Mouse (Mus musculus) hindbrain, embryonic 16.5 days (tissue): ENCODE results near the gene Fhit. TPM values are rescaled to one million over a fixed set of nuclear protein-coding genes. Genes with fewer than 3 reads are reported as not detected.
A peak's percentile ranks its signal among the peaks of the same experiment; 100 is the strongest.

ENCODE experiments used
- ATAC-seq: fragments of 200-750 bp; cut with Nextera tagmentation; 2 replicates; pipeline ENCODE4 v1.8.0; 2017; ENCODE audit warnings: moderate TSS enrichment, moderate library complexity
- H3K27ac ChIP-seq: fragments of 300-500 bp; sonication (generic); 2 replicates; pipeline ENCODE4 v1.5.1; 2014; ENCODE audit warnings: low read depth, mild to moderate bottlenecking, control low read depth, low read length, moderate library complexity
- H3K27me3 ChIP-seq: fragments of 300-500 bp; sonication (generic); replicated peaks from 2 replicates; pipeline ENCODE4 v1.6.1; 2014; ENCODE audit warnings: low read length; ENCODE audit not compliant: control insufficient read depth, insufficient read depth
- H3K36me3 ChIP-seq: fragments of 300-500 bp; sonication (generic); 2 replicates; pipeline ENCODE4 v1.6.1; 2014; ENCODE audit warnings: mild to moderate bottlenecking, low read length, moderate library complexity, mixed read lengths; ENCODE audit not compliant: control insufficient read depth, insufficient read depth
- H3K4me1 ChIP-seq: fragments of 300-500 bp; sonication (generic); 2 replicates; pipeline ENCODE4 v1.6.1; 2014; ENCODE audit warnings: low read depth, low read length; ENCODE audit not compliant: control insufficient read depth, insufficient read depth
- H3K4me2 ChIP-seq: fragments of 300-500 bp; sonication (generic); 2 replicates; pipeline ENCODE4 v1.6.1; 2014; ENCODE audit warnings: mild to moderate bottlenecking, low read length, control low read depth, moderate library complexity
- H3K4me3 ChIP-seq: fragments of 300-500 bp; sonication (generic); 2 replicates; pipeline ENCODE4 v1.5.1; 2014; ENCODE audit warnings: mild to moderate bottlenecking, low read length, control low read depth, moderate library complexity
- H3K9ac ChIP-seq: fragments of 300-500 bp; sonication (generic); 2 replicates; pipeline ENCODE4 v1.6.1; 2014; ENCODE audit warnings: low read depth, mild to moderate bottlenecking, control low read depth, low read length, moderate library complexity
- H3K9me3 ChIP-seq: fragments of 300-500 bp; sonication (generic); 2 replicates; pipeline ENCODE4 v1.6.1; 2014; ENCODE audit warnings: mild to moderate bottlenecking, low read length, moderate library complexity; ENCODE audit not compliant: control insufficient read depth
- WGBS: fragments of 180-500 bp; shearing (Covaris S2); extraction: QIAGEN DNeasy Blood & Tissue Kit; methylation state at CpG from one replicate; pipeline ENCODE4 v1.1.7; 2014; 5-methylcytosine and 5-hydroxymethylcytosine counted together
- polyA plus RNA-seq: library from polyadenylated mRNA; unstranded; fragments of >200 nt; fragmentation: Nextera tagmentation; extraction: Ambion mirVana; gene quantifications from 2 replicates; pipeline ENCODE4 v1.2.1, GENCODE M21; 2015

The Fhit gene
- 8.4 and 8.5 TPM in 2 replicates for polyA plus RNA-seq

DNA sequence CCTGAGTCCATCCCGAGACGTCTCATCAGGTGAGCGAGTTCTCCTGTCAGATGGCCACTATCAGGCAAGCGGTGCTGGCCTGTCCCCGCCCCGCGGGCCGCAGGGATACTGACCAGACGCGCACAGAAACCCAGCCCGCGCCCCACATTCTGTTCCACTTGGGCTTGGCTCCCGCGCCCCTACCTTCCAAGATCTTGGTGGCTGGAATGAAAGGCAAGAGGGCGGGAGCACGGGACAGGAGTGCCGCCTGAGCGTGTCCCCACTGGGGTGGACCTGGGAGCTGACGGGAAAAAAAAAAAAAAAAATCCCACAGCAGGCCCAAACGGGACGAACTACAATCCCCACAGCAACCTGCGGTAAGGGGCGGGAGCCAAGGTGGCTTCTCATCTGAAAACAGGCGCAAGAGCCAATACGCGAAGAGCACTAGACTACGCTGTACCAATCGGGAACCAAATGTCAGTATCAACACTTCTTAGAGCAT lies at the start of gene Fhit:
Gene Fhit, minus strand, starts transcription at position 285 of the 481 bp plus-strand sequence.
- Histone ChIP-seq H3K9ac (peak within 1 kb of the TSS; percentile 69), H3K27ac (peak within 1 kb of the TSS; percentile 57), H3K27me3 (no peaks in the 10 kb centered on the region), H3K9me3 (no peaks in the 10 kb centered on the region), H3K4me2 (peak within 1 kb of the TSS; percentile 67), H3K4me3 (peak within 1 kb of the TSS; percentile 52), H3K36me3 (no peaks in the 10 kb centered on the region), H3K4me1 (no peaks in the 10 kb centered on the region)
- peak; percentile 98 for ATAC-seq
- 0% methylated on average over 26 of the region's 28 CpGs for WGBS

DNA sequence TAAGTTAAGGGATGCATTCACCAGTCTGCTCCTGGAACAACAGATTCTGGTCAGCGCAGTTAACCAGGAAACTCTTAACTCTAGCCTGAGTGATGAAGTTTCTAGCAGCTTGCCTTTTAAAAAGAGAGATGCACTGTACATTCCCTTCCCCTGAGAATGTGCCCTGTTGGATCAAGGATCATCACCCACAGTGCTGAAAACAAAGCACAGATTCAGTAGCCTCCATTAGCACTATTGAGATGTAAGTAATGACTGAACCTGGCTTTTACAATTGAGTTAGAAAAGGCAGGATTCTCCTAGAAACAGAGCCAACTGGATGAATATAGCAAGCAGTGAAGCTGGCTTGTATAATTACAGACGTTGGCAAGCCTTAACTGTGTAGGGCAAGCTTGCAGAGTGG lies 45.0 kb upstream of the Fhit start:
- 51% methylated on average over 2 of the region's 2 CpGs for WGBS
- ATAC-seq: no peak
- Histone ChIP-seq H3K9me3 (no peaks in the 10 kb centered on the region), H3K27me3 (no peaks in the 10 kb centered on the region), H3K27ac (no peak overlapping the region), H3K4me3 (no peak overlapping the region), H3K36me3 (no peaks in the 10 kb centered on the region), H3K4me1 (no peaks in the 10 kb centered on the region), H3K4me2 (no peak overlapping the region), H3K9ac (no peak overlapping the region)

DNA sequence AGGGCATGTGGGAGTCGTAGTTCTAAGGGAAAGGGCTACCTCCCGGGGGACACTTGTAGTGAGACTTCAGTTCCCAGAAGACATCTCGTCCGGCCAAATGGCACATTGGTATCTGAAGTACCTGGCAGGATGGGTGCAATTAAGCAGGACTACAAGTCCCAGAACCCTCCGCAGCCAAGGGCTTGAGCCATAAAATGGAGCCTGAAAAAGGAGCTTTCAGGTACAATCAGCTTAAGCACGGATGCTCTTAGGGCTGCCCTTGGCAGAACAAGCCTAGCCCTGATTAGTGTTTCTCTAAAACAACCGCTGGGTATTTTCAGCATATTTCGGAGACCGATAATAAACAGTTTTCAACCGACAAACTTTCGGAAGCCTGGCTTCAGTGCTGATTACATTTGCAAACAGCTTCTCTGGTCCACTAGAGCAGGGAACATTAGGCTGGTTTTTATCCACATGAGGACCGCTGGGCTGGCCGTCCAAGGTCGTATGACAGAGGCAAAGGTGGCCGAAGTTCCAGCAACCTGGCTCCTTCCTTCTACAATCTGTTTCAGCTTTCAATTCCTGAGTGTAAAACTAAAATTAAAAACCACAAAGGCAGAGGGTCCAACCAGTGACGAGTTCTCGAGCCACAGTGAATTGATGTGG lies 907 bp downstream of the Fhit start:
- peak overlapping the region; percentile 69 for H3K9ac ChIP-seq
- 9% methylated on average over 17 of the region's 17 CpGs for WGBS
- no peaks in the 10 kb centered on the region for H3K27me3 ChIP-seq
- ATAC-seq: peak; percentile 91
- no peaks in the 10 kb centered on the region for H3K4me1 ChIP-seq
- H3K4me2 ChIP-seq: peak overlapping the region; percentile 67
- peak overlapping the region; percentile 57; the same call in 1 of the 2 replicates for H3K27ac ChIP-seq
- H3K4me3 ChIP-seq: peak overlapping the region; percentile 52
- H3K9me3 ChIP-seq: no peaks in the 10 kb centered on the region
- no peaks in the 10 kb centered on the region for H3K36me3 ChIP-seq

DNA sequence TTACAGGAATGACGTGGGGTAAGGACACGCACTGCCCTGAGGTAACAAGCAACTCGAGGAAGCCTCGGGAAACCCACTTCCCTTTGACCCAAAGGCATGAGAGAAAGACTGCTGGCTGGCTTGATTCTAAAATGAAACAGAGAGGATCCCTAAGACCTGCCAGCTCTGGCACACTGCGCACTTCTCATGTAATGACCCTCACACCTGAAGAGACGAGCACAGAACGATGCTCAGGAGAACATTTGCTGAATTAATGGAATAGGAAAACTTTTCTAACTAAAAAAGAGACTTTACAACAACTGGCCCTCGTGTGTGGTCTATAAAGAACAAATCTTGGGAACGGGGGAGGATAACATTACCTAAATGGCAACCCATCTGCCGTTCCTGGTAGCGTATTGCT lies 2.2 kb downstream of the Fhit start:
- H3K4me3 ChIP-seq: no peak overlapping the region
- H3K27ac ChIP-seq: no peak overlapping the region
- no peaks in the 10 kb centered on the region for H3K4me1 ChIP-seq
- no peaks in the 10 kb centered on the region for H3K27me3 ChIP-seq
- no peak overlapping the region for H3K4me2 ChIP-seq
- H3K9me3 ChIP-seq: no peaks in the 10 kb centered on the region
- WGBS: 90% methylated on average over 11 of the region's 11 CpGs
- no peak for ATAC-seq
- no peaks in the 10 kb centered on the region for H3K36me3 ChIP-seq
- no peak overlapping the region for H3K9ac ChIP-seq

DNA sequence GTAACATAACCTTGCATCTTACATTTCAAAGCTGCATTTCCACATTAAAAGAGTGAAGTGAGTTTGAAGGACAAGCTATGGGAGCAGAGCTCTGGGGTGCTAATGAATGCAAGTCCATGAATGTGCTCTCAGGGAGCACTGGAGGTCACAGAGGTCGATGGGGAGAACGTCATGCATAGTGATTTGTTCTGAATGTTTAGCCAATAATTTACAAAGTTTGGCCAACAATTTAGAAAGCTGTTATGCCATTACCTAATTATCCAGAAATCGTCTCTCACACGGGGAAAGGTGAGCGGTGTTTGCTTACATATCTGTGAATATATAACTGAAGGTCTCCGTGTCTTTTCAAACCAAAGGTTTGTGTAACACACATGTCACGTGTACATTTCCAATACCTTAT lies 2.8 kb downstream of the Fhit start:
- 82% methylated on average over 7 of the region's 7 CpGs for WGBS
- ATAC-seq: no peak

DNA sequence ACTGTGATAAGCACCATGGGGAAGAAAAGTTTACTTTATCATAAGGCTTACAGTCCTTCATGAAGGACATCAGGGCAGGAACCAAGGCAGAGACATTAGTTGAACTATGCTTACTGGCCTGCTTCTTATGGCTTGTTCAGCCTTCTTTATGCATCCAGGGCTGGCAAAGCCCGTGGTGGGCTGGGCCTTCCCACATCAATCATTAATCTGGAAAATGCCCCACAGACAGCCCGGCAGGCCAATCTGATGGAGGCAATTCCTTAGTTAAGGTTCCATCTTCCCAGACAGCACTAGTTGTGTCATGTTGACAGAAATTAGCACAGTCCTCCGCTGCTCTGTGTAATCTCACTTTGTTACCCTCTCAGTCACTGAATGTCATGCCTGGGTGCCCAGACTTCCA lies 4.1 kb downstream of the Fhit start:
- no peak overlapping the region for H3K27ac ChIP-seq
- H3K9ac ChIP-seq: no peak overlapping the region
- H3K9me3 ChIP-seq: no peaks in the 10 kb centered on the region
- 65% methylated on average over 3 of the region's 3 CpGs for WGBS
- no peak overlapping the region for H3K4me3 ChIP-seq
- no peaks in the 10 kb centered on the region for H3K36me3 ChIP-seq
- H3K4me1 ChIP-seq: no peaks in the 10 kb centered on the region
- no peak for ATAC-seq
- no peaks in the 10 kb centered on the region for H3K27me3 ChIP-seq
- H3K4me2 ChIP-seq: no peak overlapping the region

More for the DNA sequence above, 2.8 kb downstream of the Fhit start:
- Histone ChIP-seq H3K36me3 (no peaks in the 10 kb centered on the region), H3K4me3 (no peak overlapping the region), H3K27me3 (no peaks in the 10 kb centered on the region), H3K4me2 (no peak overlapping the region), H3K4me1 (no peaks in the 10 kb centered on the region), H3K9me3 (no peaks in the 10 kb centered on the region), H3K27ac (no peak overlapping the region), H3K9ac (no peak overlapping the region)

DNA sequence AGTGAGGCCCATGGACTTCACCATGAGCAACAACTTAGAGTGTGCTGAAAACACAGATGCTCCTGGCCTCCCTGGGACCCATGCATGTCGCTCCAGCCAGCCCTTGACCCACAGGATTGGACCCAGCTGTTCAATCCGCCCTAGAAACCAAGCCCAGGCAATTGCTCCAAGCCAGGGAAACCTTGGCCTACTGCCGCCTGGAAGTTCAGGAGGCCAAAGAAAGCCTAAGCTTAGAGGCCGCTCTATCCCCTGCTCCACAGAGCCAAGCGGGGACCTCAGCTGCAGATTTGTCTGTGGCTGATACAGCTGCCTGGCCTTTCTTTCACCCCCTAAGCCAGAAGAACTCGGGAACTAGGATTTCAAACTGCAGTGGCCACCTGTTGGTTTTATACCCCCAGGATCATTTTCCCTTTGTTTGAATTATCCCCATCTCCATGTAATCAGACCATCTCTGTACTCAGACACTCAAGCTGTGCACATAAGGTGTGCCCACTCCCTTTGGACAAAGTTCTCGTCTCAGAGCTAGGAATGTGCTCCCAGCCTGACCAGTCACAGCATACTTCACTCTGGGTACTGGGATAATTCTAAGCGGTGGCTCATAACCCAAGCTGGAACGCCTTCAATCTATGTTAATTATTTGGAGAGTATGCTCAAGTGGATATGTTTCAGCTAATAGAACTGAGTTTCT lies 10.1 kb downstream of the Fhit start:
- Histone ChIP-seq H3K4me1 (no peaks in the 10 kb centered on the region), H3K27me3 (no peaks in the 10 kb centered on the region)

DNA sequence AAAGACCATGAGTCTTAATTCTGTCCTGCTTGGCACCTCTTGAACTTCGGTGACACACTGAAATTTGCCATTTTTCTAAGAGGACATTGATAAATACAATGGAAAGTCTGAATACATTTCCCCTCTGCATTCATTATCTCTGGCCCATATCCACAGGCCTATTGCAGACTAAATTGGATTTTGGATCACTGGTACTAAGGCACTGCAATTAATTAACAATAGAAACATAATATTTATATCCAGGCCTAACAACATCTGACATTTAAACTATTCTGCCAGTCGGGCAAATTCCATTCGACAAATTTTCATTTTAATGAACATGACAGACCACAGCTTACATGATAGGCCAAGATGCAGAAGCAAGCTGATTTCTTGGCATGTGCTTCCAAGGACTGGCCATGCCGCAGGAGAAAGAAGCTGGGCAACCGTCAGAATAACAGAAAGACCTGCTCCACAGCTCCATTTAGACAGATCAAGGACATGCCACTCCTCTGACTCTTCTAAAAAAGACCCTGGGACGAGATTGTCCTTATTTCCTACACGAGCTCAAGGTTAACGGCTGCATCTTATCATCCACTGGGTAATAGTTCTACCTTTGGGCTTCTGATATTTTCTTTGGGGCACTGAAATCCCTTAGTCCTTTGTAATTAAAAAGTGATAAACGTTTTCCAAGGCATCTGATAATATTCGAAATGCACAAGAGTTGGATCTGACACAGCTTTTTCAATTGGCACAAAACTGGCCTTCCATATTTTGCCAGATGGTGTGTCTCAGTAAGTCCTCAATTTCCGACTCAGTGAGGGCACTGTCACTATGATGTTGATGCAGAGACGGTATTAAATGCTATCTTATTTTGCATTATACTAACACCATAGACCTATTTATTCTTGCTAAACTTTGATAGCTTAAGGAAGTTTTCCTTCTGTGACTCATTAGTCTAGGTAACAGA lies 27.8 kb downstream of the Fhit start:
- ATAC-seq: no peak
- H3K27ac ChIP-seq: no peak overlapping the region
- H3K4me3 ChIP-seq: no peak overlapping the region
- no peak overlapping the region for H3K9ac ChIP-seq
- H3K27me3 ChIP-seq: no peaks in the 10 kb centered on the region
- no peaks in the 10 kb centered on the region for H3K4me1 ChIP-seq
- WGBS: 78% methylated on average over 12 of the region's 12 CpGs
- H3K9me3 ChIP-seq: no peaks in the 10 kb centered on the region
- H3K4me2 ChIP-seq: no peak overlapping the region
- H3K36me3 ChIP-seq: no peaks in the 10 kb centered on the region

More for the DNA sequence above, 10.1 kb downstream of the Fhit start:
- Histone ChIP-seq H3K36me3 (no peaks in the 10 kb centered on the region), H3K9me3 (no peaks in the 10 kb centered on the region), H3K4me2 (no peak overlapping the region), H3K27ac (no peak overlapping the region), H3K9ac (no peak overlapping the region), H3K4me3 (no peak overlapping the region)
- no peak for ATAC-seq
- WGBS: 79% methylated on average over 9 of the region's 9 CpGs
